Mouse (Mus musculus) layer of hippocampus, postnatal 14 days (tissue): Measurements from ENCODE around the gene Mapk9. TPM values are rescaled to one million over a fixed set of nuclear protein-coding genes. Genes with fewer than 3 reads are reported as not detected.
A peak's percentile ranks its signal among the peaks of the same experiment; 100 is the strongest.

Experiments
- DNase-seq, 2 experiments: peaks; one replicate each; pipeline ENCODE4 v3.0.0; 2021 to 2022; ENCODE audit warnings: low spot score in 2 of 2, mixed read lengths in 1 of 2
- total RNA-seq, 2 experiments: library from RNA; stranded (reverse); gene quantifications; 2 replicates each; pipeline ENCODE4 v1.2.3; 2021

Gene Mapk9
- total RNA-seq, 2 experiments from 2014 or later, result 150 to 162 TPM

GRCm38 (mm10) chr11:49888469-49888868 is 41.9 kb downstream of the Mapk9 start:
- DNase-seq, result no peak

- no peak for DNase-seq
Measured at GRCm38 (mm10) chr11:49891993-49892392, 45.4 kb downstream of the Mapk9 start.

- no peak for DNase-seq
Measured at GRCm38 (mm10) chr11:49893806-49894205, 47.3 kb downstream of the Mapk9 start.

GRCm38 (mm10) chr11:49895966-49896590 is 49.5 kb downstream of the Mapk9 start:
- DNase-seq, result no peak

- DNase-seq, result no peak
Measured at GRCm38 (mm10) chr11:49900043-49900442, 53.5 kb downstream of the Mapk9 start.

- no peak for DNase-seq
Measured at GRCm38 (mm10) chr11:49900962-49901658, 54.6 kb downstream of the Mapk9 start.

GRCm38 (mm10) chr11:49901659-49902458 is 55.3 kb downstream of the Mapk9 start, which contains the start of gene Rasgef1c:
Rasgef1c (plus strand) TSS chr11:49901835.
- peak; percentile 56 to 67 for DNase-seq

- peak; percentile 67 to 70 for DNase-seq
Measured at GRCm38 (mm10) chr11:49903333-49903732, 56.8 kb downstream of the Mapk9 start.

GRCm38 (mm10) chr11:49918521-49919180 is 72.1 kb downstream of the Mapk9 start:
- DNase-seq, result no peak

- DNase-seq, result no peak
Measured at GRCm38 (mm10) chr11:49919304-49919703, 72.8 kb downstream of the Mapk9 start.

- no peak for DNase-seq
Measured at GRCm38 (mm10) chr11:49923539-49923938, 77.0 kb downstream of the Mapk9 start.

- no peak for DNase-seq
Measured at GRCm38 (mm10) chr11:49926183-49926582, 79.6 kb downstream of the Mapk9 start.

GRCm38 (mm10) chr11:49927169-49927568 is 80.6 kb downstream of the Mapk9 start:
- DNase-seq, result no peak

- DNase-seq, result no peak
Measured at GRCm38 (mm10) chr11:49927670-49928069, 81.1 kb downstream of the Mapk9 start.

GRCm38 (mm10) chr11:49931037-49931625 is 84.6 kb downstream of the Mapk9 start:
- DNase-seq, result peak in 1 of 2 experiments; percentile 36

- DNase-seq, result no peak
Measured at GRCm38 (mm10) chr11:49931853-49932252, 85.3 kb downstream of the Mapk9 start.

- no peak for DNase-seq
Measured at GRCm38 (mm10) chr11:49933811-49934210, 87.3 kb downstream of the Mapk9 start.

- DNase-seq, result no peak
Measured at GRCm38 (mm10) chr11:49934322-49934721, 87.8 kb downstream of the Mapk9 start.
